Mouse (Mus musculus) forebrain, embryonic 16.5 days (tissue): ENCODE measurements around the gene Macrod2. TPM values are rescaled to one million over a fixed set of nuclear protein-coding genes. Genes with fewer than 3 reads are reported as not detected.

Source experiments
- ATAC-seq: fragments of 200-750 bp; cut with Nextera tagmentation; 2 replicates; pipeline ENCODE4 v1.8.0; 2017; ENCODE audit warnings: mild to moderate bottlenecking, moderate library complexity
- H3K27ac ChIP-seq: fragments of 300-500 bp; sonication (generic); 2 replicates; pipeline ENCODE4 v1.5.1; 2014; ENCODE audit warnings: low read length, control low read depth
- H3K27me3 ChIP-seq: fragments of 300-500 bp; sonication (generic); replicated peaks from 2 replicates; pipeline ENCODE4 v1.6.1; 2014; ENCODE audit warnings: low read length; ENCODE audit not compliant: control insufficient read depth, insufficient read depth
- H3K36me3 ChIP-seq: fragments of 300-500 bp; sonication (generic); 2 replicates; pipeline ENCODE4 v1.6.1; 2014; ENCODE audit not compliant: control insufficient read depth, insufficient read depth
- H3K4me1 ChIP-seq: fragments of 300-500 bp; sonication (generic); replicated peaks from 2 replicates; pipeline ENCODE4 v1.6.1; 2014; ENCODE audit warnings: low read length; ENCODE audit not compliant: control insufficient read depth, insufficient read depth
- H3K4me2 ChIP-seq: fragments of 300-500 bp; sonication (generic); 2 replicates; pipeline ENCODE4 v1.6.1; 2014; ENCODE audit warnings: mild to moderate bottlenecking, low read length, control low read depth
- H3K4me3 ChIP-seq: fragments of 300-500 bp; sonication (generic); replicated peaks from 2 replicates; pipeline ENCODE4 v1.5.1; 2014; ENCODE audit warnings: mild to moderate bottlenecking, low read length, control low read depth
- H3K9ac ChIP-seq: fragments of 300-500 bp; sonication (generic); replicated peaks from 2 replicates; pipeline ENCODE4 v1.6.1; 2014; ENCODE audit warnings: low read depth, low read length, control low read depth
- H3K9me3 ChIP-seq: fragments of 300-500 bp; sonication (generic); 2 replicates; pipeline ENCODE4 v1.6.1; 2016; ENCODE audit warnings: low read length; ENCODE audit not compliant: control insufficient read depth
- WGBS: fragments of 180-500 bp; shearing (Covaris S2); extraction: QIAGEN DNeasy Blood & Tissue Kit; methylation state at CpG from one replicate; pipeline ENCODE4 v1.1.7; 2014; 5-methylcytosine and 5-hydroxymethylcytosine counted together
- polyA plus RNA-seq: library from polyadenylated mRNA; unstranded; fragments of >200 nt; fragmentation: Nextera tagmentation; extraction: Ambion mirVana; gene quantifications from 2 replicates; pipeline ENCODE4 v1.2.1, GENCODE M21; 2015

Gene Macrod2
- polyA plus RNA-seq, 1 experiment from 2014 or later = 108 TPM

- no peak overlapping the region for H3K9ac ChIP-seq
- no peaks in the 10 kb centered on the region for H3K9me3 ChIP-seq
- H3K4me2 ChIP-seq = no peak overlapping the region
- WGBS = 10% methylated on average over 8 of the region's 8 CpGs
- no peaks in the 10 kb centered on the region for H3K36me3 ChIP-seq
- H3K27ac ChIP-seq = no peak overlapping the region
- no peaks in the 10 kb centered on the region for H3K27me3 ChIP-seq
- H3K4me1 ChIP-seq = peaks cover 3% of the 10 kb centered on the region; the same call in 1 of the 2 replicates
- peak; percentile 88 for ATAC-seq
- H3K4me3 ChIP-seq = no peak overlapping the region
These were observed 679.1 kb downstream of the Macrod2 start for GRCm38 (mm10) chr2:141073981-141074855.

- ATAC-seq = peak; percentile 37
These were observed 683.1 kb downstream of the Macrod2 start for GRCm38 (mm10) chr2:141078221-141078620.

GRCm38 (mm10) chr2:141091320-141091719 lies 696.2 kb downstream of the Macrod2 start:
- H3K4me1 ChIP-seq = no peaks in the 10 kb centered on the region
- 65% methylated on average over 3 of the region's 3 CpGs for WGBS
- H3K9ac ChIP-seq = no peak overlapping the region
- no peak overlapping the region for H3K27ac ChIP-seq
- H3K36me3 ChIP-seq = no peaks in the 10 kb centered on the region
- no peak overlapping the region for H3K4me2 ChIP-seq
- H3K9me3 ChIP-seq = no peaks in the 10 kb centered on the region
- no peaks in the 10 kb centered on the region for H3K27me3 ChIP-seq
- H3K4me3 ChIP-seq = no peak overlapping the region
- ATAC-seq = peak; percentile 54

More at GRCm38 (mm10) chr2:141078221-141078620, 683.1 kb downstream of the Macrod2 start:
- Histone ChIP-seq H3K9me3 (no peaks in the 10 kb centered on the region), H3K36me3 (no peaks in the 10 kb centered on the region), H3K9ac (no peak overlapping the region), H3K27me3 (no peaks in the 10 kb centered on the region), H3K4me2 (no peak overlapping the region), H3K4me1 (peaks cover 3% of the 10 kb centered on the region; the same call in 1 of the 2 replicates), H3K4me3 (no peak overlapping the region), H3K27ac (no peak overlapping the region)

GRCm38 (mm10) chr2:141117579-141117978 lies 722.5 kb downstream of the Macrod2 start:
- 77% methylated on average over 1 of the region's 1 CpGs for WGBS
- Histone ChIP-seq H3K9ac (no peak overlapping the region), H3K4me2 (no peak overlapping the region), H3K9me3 (no peaks in the 10 kb centered on the region), H3K27me3 (no peaks in the 10 kb centered on the region), H3K4me3 (no peak overlapping the region), H3K36me3 (no peaks in the 10 kb centered on the region), H3K27ac (no peak overlapping the region), H3K4me1 (no peaks in the 10 kb centered on the region)
- ATAC-seq = no peak

GRCm38 (mm10) chr2:141123875-141124274 lies 728.8 kb downstream of the Macrod2 start:
- H3K9ac ChIP-seq = no peak overlapping the region
- H3K4me3 ChIP-seq = no peak overlapping the region
- H3K4me1 ChIP-seq = no peaks in the 10 kb centered on the region
- no peak overlapping the region for H3K4me2 ChIP-seq
- 79% methylated on average over 1 of the region's 1 CpGs for WGBS
- H3K27ac ChIP-seq = no peak overlapping the region
- no peaks in the 10 kb centered on the region for H3K9me3 ChIP-seq
- H3K36me3 ChIP-seq = no peaks in the 10 kb centered on the region
- no peak for ATAC-seq
- no peaks in the 10 kb centered on the region for H3K27me3 ChIP-seq

- ATAC-seq = no peak
- H3K4me1 ChIP-seq = no peaks in the 10 kb centered on the region
- H3K4me3 ChIP-seq = no peak overlapping the region
- H3K27me3 ChIP-seq = no peaks in the 10 kb centered on the region
- H3K27ac ChIP-seq = no peak overlapping the region
- no peak overlapping the region for H3K4me2 ChIP-seq
- H3K9me3 ChIP-seq = no peaks in the 10 kb centered on the region
- no peaks in the 10 kb centered on the region for H3K36me3 ChIP-seq
- H3K9ac ChIP-seq = no peak overlapping the region
These were observed 730.5 kb downstream of the Macrod2 start for GRCm38 (mm10) chr2:141125638-141126037.

GRCm38 (mm10) chr2:141142266-141142665 lies 747.2 kb downstream of the Macrod2 start:
- Histone ChIP-seq H3K36me3 (no peaks in the 10 kb centered on the region), H3K27ac (no peak overlapping the region), H3K9ac (no peak overlapping the region), H3K4me3 (no peak overlapping the region), H3K4me1 (no peaks in the 10 kb centered on the region), H3K4me2 (no peak overlapping the region), H3K27me3 (no peaks in the 10 kb centered on the region), H3K9me3 (no peaks in the 10 kb centered on the region)
- ATAC-seq = no peak
- WGBS = 66% methylated on average over 2 of the region's 2 CpGs

- Histone ChIP-seq H3K36me3 (no peaks in the 10 kb centered on the region), H3K27ac (peak overlapping the region; percentile 57), H3K9me3 (no peaks in the 10 kb centered on the region), H3K27me3 (no peaks in the 10 kb centered on the region), H3K9ac (no peak overlapping the region), H3K4me1 (peaks cover 12% of the 10 kb centered on the region), H3K4me3 (no peak overlapping the region), H3K4me2 (no peak overlapping the region)
- ATAC-seq = peak; percentile 93
- 17% methylated on average over 7 of the region's 7 CpGs for WGBS
These were observed 757.1 kb downstream of the Macrod2 start for GRCm38 (mm10) chr2:141152011-141152772.

- no peaks in the 10 kb centered on the region for H3K9me3 ChIP-seq
- no peak overlapping the region for H3K9ac ChIP-seq
- H3K27me3 ChIP-seq = no peaks in the 10 kb centered on the region
- no peak for ATAC-seq
- H3K36me3 ChIP-seq = no peaks in the 10 kb centered on the region
- no peak overlapping the region for H3K4me3 ChIP-seq
- H3K4me1 ChIP-seq = peaks cover 24% of the 10 kb centered on the region
- no peak overlapping the region for H3K4me2 ChIP-seq
- no peak overlapping the region for H3K27ac ChIP-seq
- WGBS = 51% methylated on average over 4 of the region's 4 CpGs
These were observed 760.9 kb downstream of the Macrod2 start for GRCm38 (mm10) chr2:141155972-141156371.
